Mouse (Mus musculus): Measurements from ENCODE around the gene Upk3bl. TPM values are rescaled to one million over a fixed set of nuclear protein-coding genes. Genes with fewer than 3 reads are reported as not detected.

Gene Upk3bl
- polyA plus RNA-seq, 1 experiment from 2014 or later, result 1.8 TPM

- no peaks in the 10 kb centered on the region for H3K36me3 ChIP-seq
- H3K9me3 ChIP-seq, result no peaks in the 10 kb centered on the region
- DNase-seq (ENCODE audit: low spot score), result no peak
- peaks cover 26% of the 10 kb centered on the region for H3K4me1 ChIP-seq (replicated peaks)
- H3K4me3 ChIP-seq, result no peak overlapping the region
- H3K27ac ChIP-seq, result no peak overlapping the region
- H3K27me3 ChIP-seq (ENCODE audit: insufficient read depth, poor library complexity, severe bottlenecking), result peaks cover 34% of the 10 kb centered on the region
- WGBS, result 78% methylated on average over 4 of the region's 4 CpGs
Observed at GRCm38 (mm10) chr5:136082345-136082744, 28.1 kb downstream of the Upk3bl start.

- no peaks in the 10 kb centered on the region for H3K9me3 ChIP-seq
- peak; percentile 92 for DNase-seq (ENCODE audit: low spot score)
- no peaks in the 10 kb centered on the region for H3K36me3 ChIP-seq
- WGBS, result under 1% methylated on average over 28 of the region's 28 CpGs
- H3K27ac ChIP-seq, result peak within 1 kb of the TSS; percentile 57
- H3K4me3 ChIP-seq, result peak within 1 kb of the TSS; percentile 63
- peaks cover 43% of the 10 kb centered on the region for H3K27me3 ChIP-seq (ENCODE audit: insufficient read depth, poor library complexity, severe bottlenecking)
- peaks cover 30% of the 10 kb centered on the region for H3K4me1 ChIP-seq (replicated peaks)
Observed at GRCm38 (mm10) chr5:136083669-136084107, 29.4 kb downstream of the Upk3bl start, which contains the start of gene Rasa4. Gene Rasa4 (plus strand): TSS chr5:136083916.

DNA sequence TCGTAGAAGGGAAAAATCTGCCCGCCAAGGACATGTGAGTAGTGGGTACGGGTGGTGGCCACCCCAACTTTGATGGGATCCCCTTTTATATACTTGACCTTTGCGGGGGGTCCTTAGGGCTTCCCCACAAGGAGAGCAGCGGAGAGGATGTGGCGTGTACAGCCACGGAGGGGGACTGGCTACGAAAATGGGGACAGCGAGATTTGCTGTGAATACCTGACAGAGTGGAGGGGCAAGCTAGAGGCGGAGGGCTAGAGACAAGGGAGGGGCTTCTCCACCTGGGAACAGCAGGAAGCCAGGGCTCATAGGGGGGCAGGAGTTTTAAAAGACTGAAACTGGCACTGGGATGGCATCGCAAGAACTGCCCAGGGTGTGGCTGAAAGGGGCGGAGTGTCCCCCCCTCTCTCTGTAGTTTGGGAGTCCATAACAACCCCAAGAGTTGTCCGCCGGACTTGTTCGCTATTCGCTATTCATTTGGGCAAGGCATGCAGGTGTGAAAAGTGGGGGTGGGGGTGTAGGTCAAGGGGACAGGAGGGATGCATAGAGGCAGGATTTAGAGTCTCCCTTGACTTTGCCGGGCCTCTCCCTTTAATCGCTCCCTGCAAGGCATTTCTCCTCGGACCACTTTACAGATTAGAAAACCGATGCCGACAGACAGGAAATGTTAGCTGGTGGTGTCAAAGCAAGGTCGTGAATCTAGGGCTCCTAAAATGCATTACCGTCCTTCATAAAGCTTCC lies 30.0 kb downstream of the Upk3bl start:
- WGBS, result 2% methylated on average over 23 of the region's 23 CpGs
- Histone ChIP-seq H3K4me3 (peak overlapping the region; percentile 63), H3K36me3 (no peaks in the 10 kb centered on the region), H3K27ac (peak overlapping the region; percentile 57), H3K4me1 (replicated peaks) (peaks cover 36% of the 10 kb centered on the region), H3K9me3 (no peaks in the 10 kb centered on the region), H3K27me3 (ENCODE audit: insufficient read depth, poor library complexity, severe bottlenecking) (peaks cover 45% of the 10 kb centered on the region)
- DNase-seq (ENCODE audit: low spot score), result no peak

GRCm38 (mm10) chr5:136084891-136085651 lies 30.8 kb downstream of the Upk3bl start:
- Histone ChIP-seq H3K4me1 (replicated peaks) (peaks cover 37% of the 10 kb centered on the region), H3K27me3 (ENCODE audit: insufficient read depth, poor library complexity, severe bottlenecking) (peaks cover 45% of the 10 kb centered on the region), H3K36me3 (no peaks in the 10 kb centered on the region), H3K9me3 (no peaks in the 10 kb centered on the region), H3K4me3 (peak overlapping the region; percentile 63), H3K27ac (peak overlapping the region; percentile 62; the same call in 1 of the 2 replicates)
- 5% methylated on average over 21 of the region's 21 CpGs for WGBS
- peak; percentile 53 for DNase-seq (ENCODE audit: low spot score)

- H3K27me3 ChIP-seq (ENCODE audit: insufficient read depth, poor library complexity, severe bottlenecking), result peaks cover 48% of the 10 kb centered on the region
- no peak overlapping the region for H3K4me3 ChIP-seq
- no peak overlapping the region for H3K27ac ChIP-seq
- H3K4me1 ChIP-seq (replicated peaks), result peaks cover 37% of the 10 kb centered on the region
- no peaks in the 10 kb centered on the region for H3K9me3 ChIP-seq
- no peak for DNase-seq (ENCODE audit: low spot score)
- 90% methylated on average over 8 of the region's 8 CpGs for WGBS
- H3K36me3 ChIP-seq, result no peaks in the 10 kb centered on the region
Observed at GRCm38 (mm10) chr5:136086290-136086689, 32.0 kb downstream of the Upk3bl start.

- H3K27me3 ChIP-seq (ENCODE audit: insufficient read depth, poor library complexity, severe bottlenecking), result peaks cover 45% of the 10 kb centered on the region
- no peaks in the 10 kb centered on the region for H3K36me3 ChIP-seq
- no peak overlapping the region for H3K27ac ChIP-seq
- no peak for DNase-seq (ENCODE audit: low spot score)
- peaks cover 30% of the 10 kb centered on the region for H3K4me1 ChIP-seq (replicated peaks)
- H3K9me3 ChIP-seq, result no peaks in the 10 kb centered on the region
- 15% methylated on average over 14 of the region's 14 CpGs for WGBS
- no peak overlapping the region for H3K4me3 ChIP-seq
Observed at GRCm38 (mm10) chr5:136088821-136089575, 34.7 kb downstream of the Upk3bl start.

- no peak for DNase-seq (ENCODE audit: low spot score)
- WGBS, result 61% methylated on average over 5 of the region's 5 CpGs
Observed at GRCm38 (mm10) chr5:136091927-136092326, 37.6 kb downstream of the Upk3bl start.

GRCm38 (mm10) chr5:136094249-136095010 lies 40.1 kb downstream of the Upk3bl start:
- no peak for DNase-seq (ENCODE audit: low spot score)
- Histone ChIP-seq H3K27me3 (ENCODE audit: insufficient read depth, poor library complexity, severe bottlenecking) (peaks cover 3% of the 10 kb centered on the region; the same call in 1 of the 2 replicates), H3K4me1 (replicated peaks) (peaks cover 16% of the 10 kb centered on the region), H3K36me3 (no peaks in the 10 kb centered on the region), H3K9me3 (no peaks in the 10 kb centered on the region), H3K4me3 (no peak overlapping the region; the same call in 1 of the 2 replicates), H3K27ac (peak overlapping the region; percentile 29; the same call in 1 of the 2 replicates)
- WGBS, result 55% methylated on average over 8 of the region's 8 CpGs

More at GRCm38 (mm10) chr5:136091927-136092326, 37.6 kb downstream of the Upk3bl start:
- Histone ChIP-seq H3K27ac (no peak overlapping the region), H3K27me3 (ENCODE audit: insufficient read depth, poor library complexity, severe bottlenecking) (peaks cover 16% of the 10 kb centered on the region), H3K4me1 (replicated peaks) (peaks cover 27% of the 10 kb centered on the region), H3K9me3 (no peaks in the 10 kb centered on the region), H3K4me3 (no peak overlapping the region), H3K36me3 (no peaks in the 10 kb centered on the region)

GRCm38 (mm10) chr5:136095089-136095488 lies 40.8 kb downstream of the Upk3bl start:
- no peaks in the 10 kb centered on the region for H3K36me3 ChIP-seq
- DNase-seq (ENCODE audit: low spot score), result no peak
- 74% methylated on average over 7 of the region's 7 CpGs for WGBS
- H3K27me3 ChIP-seq (ENCODE audit: insufficient read depth, poor library complexity, severe bottlenecking), result peaks cover 3% of the 10 kb centered on the region; the same call in 1 of the 2 replicates
- no peak overlapping the region for H3K4me3 ChIP-seq
- H3K4me1 ChIP-seq (replicated peaks), result peaks cover 16% of the 10 kb centered on the region
- H3K9me3 ChIP-seq, result no peaks in the 10 kb centered on the region
- H3K27ac ChIP-seq, result no peak overlapping the region

DNA sequence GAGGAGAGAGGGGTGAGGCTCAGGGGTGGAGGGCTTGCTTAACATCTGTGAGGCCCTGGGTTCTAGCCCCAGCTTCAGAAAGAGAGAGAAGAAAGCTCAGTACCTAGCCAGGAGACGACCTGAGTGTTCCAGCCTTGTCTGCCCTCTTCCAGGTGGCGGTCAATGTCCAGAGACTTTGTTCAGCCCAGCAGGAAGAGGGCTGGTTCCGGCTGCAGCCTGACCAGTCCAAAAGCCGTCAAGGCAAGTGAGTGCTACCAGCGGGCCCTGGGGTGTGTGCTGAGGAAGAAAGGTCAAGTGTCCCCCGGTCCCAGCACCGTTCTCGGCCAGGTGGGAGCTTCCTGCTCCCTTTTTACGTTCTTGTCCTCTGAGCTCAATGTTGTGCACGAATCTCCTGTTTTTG lies 44.2 kb downstream of the Upk3bl start:
- Histone ChIP-seq H3K4me1 (replicated peaks) (peaks cover 26% of the 10 kb centered on the region), H3K4me3 (no peak overlapping the region), H3K27me3 (ENCODE audit: insufficient read depth, poor library complexity, severe bottlenecking) (peaks cover 32% of the 10 kb centered on the region), H3K9me3 (no peaks in the 10 kb centered on the region), H3K27ac (no peak overlapping the region), H3K36me3 (no peaks in the 10 kb centered on the region)
- no peak for DNase-seq (ENCODE audit: low spot score)
- WGBS, result 85% methylated on average over 10 of the region's 10 CpGs

DNA sequence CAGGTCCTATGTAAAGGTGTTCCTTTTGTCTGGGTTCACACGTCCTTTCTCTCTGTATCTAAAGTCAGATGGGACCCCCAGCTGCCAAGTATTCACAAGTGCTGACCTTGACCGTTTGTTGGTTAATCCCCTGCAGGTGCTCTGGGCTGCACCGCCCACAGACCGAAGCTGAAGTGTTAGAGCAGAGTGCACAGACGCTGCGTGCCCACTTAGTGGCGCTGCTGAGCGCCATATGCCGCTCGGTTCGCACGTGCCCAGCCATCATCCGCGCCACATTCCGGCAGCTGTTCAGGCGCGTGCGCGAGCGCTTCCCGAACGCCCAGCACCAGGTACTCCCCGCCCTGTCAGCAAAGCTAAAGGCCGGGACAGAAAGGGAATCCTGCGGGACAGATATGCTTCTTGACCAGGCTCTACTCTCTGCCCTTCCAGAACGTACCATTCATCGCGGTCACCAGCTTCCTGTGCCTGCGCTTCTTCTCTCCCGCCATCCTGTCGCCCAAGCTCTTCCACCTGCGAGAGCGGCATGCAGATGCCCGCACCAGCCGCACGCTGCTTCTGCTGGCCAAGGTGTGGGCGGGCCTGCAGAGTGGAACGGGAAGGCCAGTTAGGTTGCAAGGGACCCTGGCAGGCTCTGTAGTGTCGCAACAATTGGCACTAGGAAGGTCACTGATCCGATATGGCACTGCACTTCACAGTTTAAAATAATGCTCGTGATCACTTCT lies 48.0 kb downstream of the Upk3bl start:
- peaks cover 10% of the 10 kb centered on the region for H3K4me1 ChIP-seq (replicated peaks)
- H3K4me3 ChIP-seq, result peak overlapping the region; percentile 49
- peaks cover 39% of the 10 kb centered on the region for H3K27me3 ChIP-seq (ENCODE audit: insufficient read depth, poor library complexity, severe bottlenecking)
- WGBS, result 7% methylated on average over 41 of the region's 41 CpGs
- no peaks in the 10 kb centered on the region; the same call in 1 of the 2 replicates for H3K36me3 ChIP-seq
- DNase-seq (ENCODE audit: low spot score), result peak; percentile 71
- peak overlapping the region; percentile 69; the same call in 1 of the 2 replicates for H3K27ac ChIP-seq
- H3K9me3 ChIP-seq, result peaks cover 5% of the 10 kb centered on the region; the same call in 1 of the 2 replicates

Data from hindbrain, embryonic 10.5 days (tissue).